Mouse (Mus musculus) G1E (cell line): Measurements from ENCODE around the gene Fscn1.

Experiments used
- CTCF ChIP-seq: IDR thresholded peaks from 2 replicates; pipeline ENCODE4 v1.5.1; 2012; ENCODE audit warnings: low read depth, low read length, inconsistent platforms, mixed read lengths
- GATA1 ChIP-seq: IDR thresholded peaks from 2 replicates; pipeline ENCODE4 v1.6.1; 2012; ENCODE audit warnings: borderline replicate concordance, low read length, inconsistent platforms, mixed read lengths
- GATA2 ChIP-seq: IDR thresholded peaks from 2 replicates; pipeline ENCODE4 v1.6.1; 2012; ENCODE audit warnings: low read depth, low read length, inconsistent platforms, borderline replicate concordance
- POLR2AphosphoS5 ChIP-seq: IDR thresholded peaks from 2 replicates; pipeline ENCODE4 v1.6.1; 2012; ENCODE audit warnings: low read depth, low read length, inconsistent platforms; ENCODE audit not compliant: insufficient replicate concordance

- no peak for TF ChIP-seq CTCF
- TF ChIP-seq GATA1 = no peak
- no peak for TF ChIP-seq POLR2AphosphoS5
- TF ChIP-seq GATA2 = no peak
Observed at GRCm38 (mm10) chr5:142961398-142961880, 1.3 kb downstream of the Fscn1 start.
